Mouse (Mus musculus): ENCODE data around the gene Rps6kc1. TPM values are rescaled to one million over a fixed set of nuclear protein-coding genes. Genes with fewer than 3 reads are reported as not detected.

Gene Rps6kc1
- polyA plus RNA-seq, 1 experiment, result 0.08 TPM

DNA sequence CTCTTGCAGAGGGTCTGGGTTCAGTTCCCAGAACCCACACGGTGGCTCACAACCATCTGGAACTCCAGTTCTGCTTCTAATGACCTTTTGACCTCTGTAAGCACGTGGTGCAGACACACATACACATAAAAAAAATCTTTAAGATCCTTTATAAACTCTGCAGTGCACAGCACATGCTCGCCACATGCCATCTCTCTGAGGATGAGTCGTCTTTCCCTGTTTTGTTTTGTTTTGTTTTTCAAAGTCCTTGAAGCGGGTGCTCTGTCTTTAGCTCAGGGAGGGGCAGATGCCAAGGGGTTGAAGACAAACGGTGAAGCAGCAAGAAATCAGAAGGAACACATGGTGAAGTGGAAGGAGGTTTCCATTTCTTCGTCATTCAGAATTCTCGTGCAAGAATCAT is 143.9 kb downstream of the Rps6kc1 start:
- peaks cover 4% of the 10 kb centered on the region for H3K9me3 ChIP-seq (ENCODE audit: control insufficient read depth, low read length)
- no peak overlapping the region for H3K4me3 ChIP-seq (replicated peaks)
- H3K4me1 ChIP-seq (ENCODE audit: control insufficient read depth), result no peaks in the 10 kb centered on the region
- no peaks in the 10 kb centered on the region for H3K27me3 ChIP-seq (ENCODE audit: control insufficient read depth)
- no peaks in the 10 kb centered on the region for H3K36me3 ChIP-seq (ENCODE audit: control insufficient read depth)
- no peak for TF ChIP-seq TAL1 (IDR thresholded peaks at IDR 0.05; ENCODE audit: low read length)
- TF ChIP-seq GATA1 (IDR thresholded peaks at IDR 0.05; ENCODE audit: low read length), result no peak

GRCm38 (mm10) chr1:190766800-190767199 is 144.8 kb downstream of the Rps6kc1 start:
- Histone ChIP-seq H3K27me3 (ENCODE audit: control insufficient read depth) (no peaks in the 10 kb centered on the region), H3K9me3 (ENCODE audit: control insufficient read depth, low read length) (peaks cover 4% of the 10 kb centered on the region), H3K4me3 (replicated peaks) (no peak overlapping the region), H3K4me1 (ENCODE audit: control insufficient read depth) (no peaks in the 10 kb centered on the region), H3K36me3 (ENCODE audit: control insufficient read depth) (no peaks in the 10 kb centered on the region)
- no peak for TF ChIP-seq GATA1 (IDR thresholded peaks at IDR 0.05; ENCODE audit: low read length)
- no peak for TF ChIP-seq TAL1 (IDR thresholded peaks at IDR 0.05; ENCODE audit: low read length)

- TF ChIP-seq GATA1 (IDR thresholded peaks at IDR 0.05; ENCODE audit: low read length) (no peak), TAL1 (IDR thresholded peaks at IDR 0.05; ENCODE audit: low read length) (no peak)
- no peaks in the 10 kb centered on the region for H3K36me3 ChIP-seq (ENCODE audit: control insufficient read depth)
- H3K4me3 ChIP-seq (replicated peaks), result no peak overlapping the region
- peaks cover 4% of the 10 kb centered on the region for H3K9me3 ChIP-seq (ENCODE audit: control insufficient read depth, low read length)
- no peaks in the 10 kb centered on the region for H3K27me3 ChIP-seq (ENCODE audit: control insufficient read depth)
- H3K4me1 ChIP-seq (ENCODE audit: control insufficient read depth), result no peaks in the 10 kb centered on the region
Observed at GRCm38 (mm10) chr1:190763756-190764155, 147.8 kb downstream of the Rps6kc1 start.

DNA sequence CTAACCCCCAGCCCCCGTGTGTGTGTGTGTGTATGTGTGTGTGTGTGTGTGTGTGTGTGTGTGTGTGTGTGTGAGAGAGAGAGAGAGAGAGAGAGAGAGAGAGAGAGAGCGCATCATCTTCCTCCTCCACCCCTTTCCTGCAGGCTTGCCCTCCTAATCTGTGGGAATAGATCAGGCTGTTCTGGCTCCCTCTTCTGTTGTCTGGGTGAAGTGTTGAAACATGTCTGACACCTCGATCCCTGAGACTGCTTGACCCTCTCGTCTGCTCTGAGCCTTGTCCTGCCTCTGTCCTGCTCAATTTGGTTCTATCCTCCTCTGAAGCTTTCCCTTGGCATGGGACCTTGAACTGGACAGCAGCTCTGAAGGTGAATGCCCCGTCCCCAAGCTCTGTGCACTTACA is 149.8 kb downstream of the Rps6kc1 start:
- no peaks in the 10 kb centered on the region for H3K4me1 ChIP-seq (ENCODE audit: control insufficient read depth)
- H3K9me3 ChIP-seq (ENCODE audit: control insufficient read depth, low read length), result peaks cover 9% of the 10 kb centered on the region
- H3K36me3 ChIP-seq (ENCODE audit: control insufficient read depth), result no peaks in the 10 kb centered on the region
- H3K4me3 ChIP-seq (replicated peaks), result no peak overlapping the region
- TF ChIP-seq GATA1 (IDR thresholded peaks at IDR 0.05; ENCODE audit: low read length) (no peak), TAL1 (IDR thresholded peaks at IDR 0.05; ENCODE audit: low read length) (no peak)
- H3K27me3 ChIP-seq (ENCODE audit: control insufficient read depth), result no peaks in the 10 kb centered on the region

GRCm38 (mm10) chr1:190757899-190758298 is 153.7 kb downstream of the Rps6kc1 start:
- Histone ChIP-seq H3K27me3 (ENCODE audit: control insufficient read depth) (no peaks in the 10 kb centered on the region), H3K4me3 (replicated peaks) (no peak overlapping the region), H3K4me1 (ENCODE audit: control insufficient read depth) (no peaks in the 10 kb centered on the region), H3K9me3 (ENCODE audit: control insufficient read depth, low read length) (peaks cover 6% of the 10 kb centered on the region), H3K36me3 (ENCODE audit: control insufficient read depth) (no peaks in the 10 kb centered on the region)
- TF ChIP-seq GATA1 (IDR thresholded peaks at IDR 0.05; ENCODE audit: low read length) (no peak), TAL1 (IDR thresholded peaks at IDR 0.05; ENCODE audit: low read length) (no peak)

- H3K4me3 ChIP-seq (replicated peaks), result no peak overlapping the region
- no peaks in the 10 kb centered on the region for H3K36me3 ChIP-seq (ENCODE audit: control insufficient read depth)
- peaks cover 12% of the 10 kb centered on the region for H3K9me3 ChIP-seq (ENCODE audit: control insufficient read depth, low read length)
- H3K27me3 ChIP-seq (ENCODE audit: control insufficient read depth), result no peaks in the 10 kb centered on the region
- TF ChIP-seq TAL1 (IDR thresholded peaks at IDR 0.05; ENCODE audit: low read length) (no peak), GATA1 (IDR thresholded peaks at IDR 0.05; ENCODE audit: low read length) (no peak)
- no peaks in the 10 kb centered on the region for H3K4me1 ChIP-seq (ENCODE audit: control insufficient read depth)
Observed at GRCm38 (mm10) chr1:190751794-190752570, 159.6 kb downstream of the Rps6kc1 start.

GRCm38 (mm10) chr1:190748937-190749336 is 162.6 kb downstream of the Rps6kc1 start:
- Histone ChIP-seq H3K36me3 (ENCODE audit: control insufficient read depth) (no peaks in the 10 kb centered on the region), H3K4me1 (ENCODE audit: control insufficient read depth) (no peaks in the 10 kb centered on the region), H3K9me3 (ENCODE audit: control insufficient read depth, low read length) (peaks cover 12% of the 10 kb centered on the region), H3K4me3 (replicated peaks) (no peak overlapping the region), H3K27me3 (ENCODE audit: control insufficient read depth) (no peaks in the 10 kb centered on the region)
- TF ChIP-seq TAL1 (IDR thresholded peaks at IDR 0.05; ENCODE audit: low read length), result no peak
- no peak for TF ChIP-seq GATA1 (IDR thresholded peaks at IDR 0.05; ENCODE audit: low read length)

DNA sequence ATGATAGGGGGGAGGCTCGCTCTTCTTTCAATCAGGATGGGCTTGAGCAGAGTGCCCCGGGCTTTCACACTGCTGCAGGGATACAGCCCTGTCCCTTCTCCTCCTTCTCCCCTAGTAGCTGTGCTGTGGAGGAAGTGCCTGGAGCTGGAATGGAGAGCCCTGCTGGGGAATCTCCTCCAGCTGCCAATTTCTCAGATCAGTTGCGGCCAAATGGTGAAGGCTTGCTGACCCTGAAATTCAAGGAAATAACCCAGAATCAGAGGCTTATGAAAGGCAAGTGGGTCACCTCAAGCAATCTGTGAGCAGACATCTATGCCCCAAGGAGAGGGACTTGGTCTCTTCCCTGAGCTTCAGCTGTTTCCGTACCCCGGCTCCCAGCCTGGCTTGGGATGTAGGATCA is 170.1 kb downstream of the Rps6kc1 start:
- Histone ChIP-seq H3K4me3 (replicated peaks) (no peak overlapping the region), H3K36me3 (ENCODE audit: control insufficient read depth) (no peaks in the 10 kb centered on the region), H3K9me3 (ENCODE audit: control insufficient read depth, low read length) (peaks cover 5% of the 10 kb centered on the region; the same call in 1 of the 2 replicates), H3K27me3 (ENCODE audit: control insufficient read depth) (no peaks in the 10 kb centered on the region), H3K4me1 (ENCODE audit: control insufficient read depth) (no peaks in the 10 kb centered on the region)
- TF ChIP-seq GATA1 (IDR thresholded peaks at IDR 0.05; ENCODE audit: low read length), result no peak
- no peak for TF ChIP-seq TAL1 (IDR thresholded peaks at IDR 0.05; ENCODE audit: low read length)

- no peak for TF ChIP-seq TAL1 (IDR thresholded peaks at IDR 0.05; ENCODE audit: low read length)
Observed at GRCm38 (mm10) chr1:190732803-190733202, 178.8 kb downstream of the Rps6kc1 start.

More at GRCm38 (mm10) chr1:190732803-190733202, 178.8 kb downstream of the Rps6kc1 start:
- Histone ChIP-seq H3K36me3 (ENCODE audit: control insufficient read depth) (no peaks in the 10 kb centered on the region), H3K9me3 (ENCODE audit: control insufficient read depth, low read length) (no peaks in the 10 kb centered on the region), H3K4me1 (ENCODE audit: control insufficient read depth) (no peaks in the 10 kb centered on the region), H3K4me3 (replicated peaks) (no peak overlapping the region), H3K27me3 (ENCODE audit: control insufficient read depth) (no peaks in the 10 kb centered on the region)

Data from erythroblast, embryonic 14.5 days (primary cell).